Mouse (Mus musculus): ENCODE data around the gene Fndc3a. TPM values are rescaled to one million over a fixed set of nuclear protein-coding genes. Genes with fewer than 3 reads are reported as not detected.

Gene Fndc3a
- 27.9 and 33.7 TPM in 2 replicates for polyA plus RNA-seq (2012; rRNA removed)

DNA sequence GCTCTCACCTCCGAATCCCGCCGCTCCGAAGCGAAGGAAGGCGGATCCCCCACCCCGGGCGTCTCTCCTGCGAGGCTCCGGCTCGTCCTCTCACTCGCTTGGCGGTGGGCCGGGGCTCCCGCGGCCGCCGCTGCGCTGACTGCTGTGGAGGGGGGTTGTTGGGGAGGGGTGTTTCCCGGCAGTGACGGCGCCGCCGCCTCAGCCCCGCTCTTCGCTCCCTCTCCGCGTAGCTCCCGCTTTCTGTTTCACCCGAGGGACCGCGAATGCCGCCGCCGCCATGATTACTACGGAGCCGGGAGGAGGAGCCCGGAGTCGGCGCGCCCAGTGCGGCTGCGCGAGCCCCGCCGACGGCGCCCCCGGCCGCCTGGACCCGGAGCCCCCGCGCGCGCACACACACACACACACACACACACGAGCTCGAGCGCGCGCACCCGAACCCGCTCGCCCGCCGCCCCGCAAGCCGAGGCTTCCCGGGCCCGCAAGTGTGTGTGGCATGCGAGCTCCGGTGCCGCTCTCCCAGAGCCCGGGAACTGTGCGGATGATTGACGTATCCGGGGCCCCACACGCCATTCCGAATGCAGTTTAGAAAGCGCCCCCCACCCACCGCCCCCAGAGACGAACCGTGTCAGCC is at the start of gene Fndc3a:
Gene Fndc3a (minus strand): TSS at position 294 of the 631 bp plus-strand sequence.

DNA sequence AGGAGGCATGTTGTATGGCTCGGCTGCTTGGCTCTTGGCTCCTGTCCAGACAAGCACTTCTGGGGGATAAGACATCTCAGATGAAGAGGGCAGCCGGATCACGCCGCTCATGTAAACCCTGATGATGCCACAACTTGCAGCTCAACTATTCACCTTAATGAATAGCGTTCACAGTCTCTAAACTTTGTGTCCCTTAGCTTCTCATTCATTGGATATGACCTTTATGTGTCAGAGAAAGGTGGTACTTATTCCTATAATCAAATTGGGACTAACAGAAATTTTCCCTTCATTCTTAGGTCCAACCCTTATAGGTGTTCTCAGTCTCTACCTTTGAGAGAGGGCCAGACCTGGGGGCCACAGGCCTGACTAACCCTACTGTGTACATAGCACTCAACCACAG is 218.1 kb downstream of the Fndc3a start, which contains the start of gene Gm9195:
Gene Gm9195 (minus strand): TSS at position 101 of the 400 bp plus-strand sequence.

Other genes with a start within 250 kb of the Fndc3a start
- gene Gm9195, start 218.2 kb downstream of the Fndc3a start, polyA plus RNA-seq (2012; rRNA removed), result not detected in 2 replicates